Mouse (Mus musculus): ENCODE results near the gene Pdk1. TPM values are rescaled to one million over a fixed set of nuclear protein-coding genes. Genes with fewer than 3 reads are reported as not detected.
A peak's percentile ranks its signal among the peaks of the same experiment; 100 is the strongest.
"Not testable (repeated sequence)": the region's sequence is repeated elsewhere in the genome, so short reads cannot be mapped to it uniquely, and the experiment has no call there.

Pdk1 gene
- polyA plus RNA-seq, 1 experiment = 12.7 TPM

- H3K4me1 ChIP-seq (ENCODE audit: control insufficient read depth, insufficient read depth, low read length) = peaks cover 3% of the 10 kb centered on the region; the same call in 1 of the 2 replicates
- DNase-seq = peak; percentile 71 to 81
- peak overlapping the region; percentile 0 for H3K4me3 ChIP-seq (replicated peaks; ENCODE audit: insufficient read depth, low read depth, low read length)
- no peak overlapping the region for H3K27ac ChIP-seq (ENCODE audit: insufficient read depth, low read length)
- TF ChIP-seq POLR2A (IDR thresholded peaks at IDR 0.05; ENCODE audit: borderline replicate concordance, insufficient read depth, low read length) = no peak
- TF ChIP-seq CTCF (IDR thresholded peaks at IDR 0.05; ENCODE audit: borderline replicate concordance, insufficient read depth, low read depth, low read length) = no peak
- 11% methylated on average over 11 of the region's 11 CpGs for WGBS
- no peaks in the 10 kb centered on the region for H3K27me3 ChIP-seq (ENCODE audit: control insufficient read depth, insufficient read depth, low read length)
Observed at GRCm38 (mm10) chr2:71919227-71919647, 46.2 kb downstream of the Pdk1 start.

GRCm38 (mm10) chr2:71924931-71925330 is 51.9 kb downstream of the Pdk1 start:
- H3K4me1 ChIP-seq (ENCODE audit: control insufficient read depth, insufficient read depth, low read length); H3K27me3 ChIP-seq (ENCODE audit: control insufficient read depth, insufficient read depth, low read length); DNase-seq; H3K27ac ChIP-seq (ENCODE audit: insufficient read depth, low read length); H3K4me3 ChIP-seq (replicated peaks; ENCODE audit: insufficient read depth, low read depth, low read length): not testable (repeated sequence)
- 85% methylated on average over 2 of the region's 2 CpGs for WGBS

- Histone ChIP-seq H3K27ac (ENCODE audit: insufficient read depth, low read length) (no peak overlapping the region), H3K27me3 (ENCODE audit: control insufficient read depth, insufficient read depth, low read length) (no peaks in the 10 kb centered on the region), H3K4me3 (replicated peaks; ENCODE audit: insufficient read depth, low read depth, low read length) (no peak overlapping the region), H3K4me1 (ENCODE audit: control insufficient read depth, insufficient read depth, low read length) (no peaks in the 10 kb centered on the region)
- DNase-seq = no peak
- TF ChIP-seq POLR2A (IDR thresholded peaks at IDR 0.05; ENCODE audit: borderline replicate concordance, insufficient read depth, low read length) (no peak), CTCF (IDR thresholded peaks at IDR 0.05; ENCODE audit: borderline replicate concordance, insufficient read depth, low read depth, low read length) (no peak)
- 45% methylated on average over 8 of the region's 8 CpGs for WGBS
Observed at GRCm38 (mm10) chr2:71934046-71934445, 61.0 kb downstream of the Pdk1 start.

- 92% methylated on average over 1 of the region's 1 CpGs for WGBS
- H3K27me3 ChIP-seq (ENCODE audit: control insufficient read depth, insufficient read depth, low read length) = no peaks in the 10 kb centered on the region
- H3K4me1 ChIP-seq (ENCODE audit: control insufficient read depth, insufficient read depth, low read length) = no peaks in the 10 kb centered on the region
- no peak overlapping the region for H3K4me3 ChIP-seq (replicated peaks; ENCODE audit: insufficient read depth, low read depth, low read length)
- H3K27ac ChIP-seq (ENCODE audit: insufficient read depth, low read length) = no peak overlapping the region
- TF ChIP-seq CTCF (IDR thresholded peaks at IDR 0.05; ENCODE audit: borderline replicate concordance, insufficient read depth, low read depth, low read length) (no peak), POLR2A (IDR thresholded peaks at IDR 0.05; ENCODE audit: borderline replicate concordance, insufficient read depth, low read length) (no peak)
- no peak for DNase-seq
Observed at GRCm38 (mm10) chr2:71936711-71937110, 63.7 kb downstream of the Pdk1 start.

GRCm38 (mm10) chr2:71937649-71938308 is 64.8 kb downstream of the Pdk1 start:
- WGBS = 83% methylated on average over 3 of the region's 3 CpGs
- H3K27ac ChIP-seq (ENCODE audit: insufficient read depth, low read length) = no peak overlapping the region
- TF ChIP-seq POLR2A (IDR thresholded peaks at IDR 0.05; ENCODE audit: borderline replicate concordance, insufficient read depth, low read length) = no peak
- no peak for TF ChIP-seq CTCF (IDR thresholded peaks at IDR 0.05; ENCODE audit: borderline replicate concordance, insufficient read depth, low read depth, low read length)
- no peaks in the 10 kb centered on the region for H3K27me3 ChIP-seq (ENCODE audit: control insufficient read depth, insufficient read depth, low read length)
- H3K4me3 ChIP-seq (replicated peaks; ENCODE audit: insufficient read depth, low read depth, low read length) = no peak overlapping the region
- no peak for DNase-seq
- no peaks in the 10 kb centered on the region for H3K4me1 ChIP-seq (ENCODE audit: control insufficient read depth, insufficient read depth, low read length)

GRCm38 (mm10) chr2:71938716-71939393 is 65.8 kb downstream of the Pdk1 start:
- no peak overlapping the region for H3K27ac ChIP-seq (ENCODE audit: insufficient read depth, low read length)
- no peak for DNase-seq
- 58% methylated on average over 6 of the region's 6 CpGs for WGBS
- no peaks in the 10 kb centered on the region for H3K4me1 ChIP-seq (ENCODE audit: control insufficient read depth, insufficient read depth, low read length)
- H3K27me3 ChIP-seq (ENCODE audit: control insufficient read depth, insufficient read depth, low read length) = no peaks in the 10 kb centered on the region
- no peak overlapping the region for H3K4me3 ChIP-seq (replicated peaks; ENCODE audit: insufficient read depth, low read depth, low read length)
- TF ChIP-seq POLR2A (IDR thresholded peaks at IDR 0.05; ENCODE audit: borderline replicate concordance, insufficient read depth, low read length) (no peak), CTCF (IDR thresholded peaks at IDR 0.05; ENCODE audit: borderline replicate concordance, insufficient read depth, low read depth, low read length) (no peak)

GRCm38 (mm10) chr2:71941005-71941720 is 68.1 kb downstream of the Pdk1 start:
- no peak overlapping the region for H3K27ac ChIP-seq (ENCODE audit: insufficient read depth, low read length)

GRCm38 (mm10) chr2:71941721-71942087 is 68.7 kb downstream of the Pdk1 start:
- no peak for DNase-seq
- WGBS = 93% methylated on average over 5 of the region's 5 CpGs

More at GRCm38 (mm10) chr2:71941005-71941720, 68.1 kb downstream of the Pdk1 start:
- TF ChIP-seq POLR2A (IDR thresholded peaks at IDR 0.05; ENCODE audit: borderline replicate concordance, insufficient read depth, low read length) (no peak), CTCF (IDR thresholded peaks at IDR 0.05; ENCODE audit: borderline replicate concordance, insufficient read depth, low read depth, low read length) (no peak)
- Histone ChIP-seq H3K4me3 (replicated peaks; ENCODE audit: insufficient read depth, low read depth, low read length) (no peak overlapping the region), H3K27me3 (ENCODE audit: control insufficient read depth, insufficient read depth, low read length) (no peaks in the 10 kb centered on the region), H3K4me1 (ENCODE audit: control insufficient read depth, insufficient read depth, low read length) (no peaks in the 10 kb centered on the region)
- WGBS = 95% methylated on average over 3 of the region's 3 CpGs
- no peak for DNase-seq

More at GRCm38 (mm10) chr2:71941721-71942087, 68.7 kb downstream of the Pdk1 start:
- TF ChIP-seq POLR2A (IDR thresholded peaks at IDR 0.05; ENCODE audit: borderline replicate concordance, insufficient read depth, low read length) = no peak
- TF ChIP-seq CTCF (IDR thresholded peaks at IDR 0.05; ENCODE audit: borderline replicate concordance, insufficient read depth, low read depth, low read length) = no peak
- Histone ChIP-seq H3K4me3 (replicated peaks; ENCODE audit: insufficient read depth, low read depth, low read length) (no peak overlapping the region), H3K4me1 (ENCODE audit: control insufficient read depth, insufficient read depth, low read length) (no peaks in the 10 kb centered on the region), H3K27ac (ENCODE audit: insufficient read depth, low read length) (no peak overlapping the region), H3K27me3 (ENCODE audit: control insufficient read depth, insufficient read depth, low read length) (no peaks in the 10 kb centered on the region)
